Comparison of ENCODE assay signal across 29 mouse cellular contexts in genomic region chr10:28171196-28171595, GRCm38 (mm10).
DNase-seq lines count a peak whose midpoint lies in the region; ATAC-seq and TF ChIP-seq lines count a peak whose summit lies in the region.
"Had no signal": no experiment of that assay in that cellular context is flagged by ENCODE, and none has a peak within 500 bp of the region (broad histone marks: within the 10 kb centered on the region; RNA-seq: fewer than 3 reads in every experiment).

No protein-coding gene starts in this region.

- no peak for TF ChIP-seq POLR2A in myocyte (IDR thresholded peaks at IDR 0.05; ENCODE audit: insufficient read length, low read depth)

- no peak overlapping the region for H3ac ChIP-seq in myocyte (ENCODE audit: control insufficient read depth, insufficient read length)

- in situ Hi-C loops in Patski (cut with MboI; ENCODE audit: low pct_unique_long_range_greater_than_20kb), result no loop called here

- DNase-seq in 3134 (ENCODE audit: extremely low read depth, insufficient read length, low spot score) (peak; percentile 58), 416B (ENCODE audit: low read depth) (peak; percentile 26), Patski (ENCODE audit: low read depth, low spot score) (peak; percentile 54)
- no peak for DNase-seq in T-cell, adult 2 months (ENCODE audit: low spot score)
- no peak for DNase-seq in left cerebral cortex, postnatal 25 days (ENCODE audit: low spot score in 2 of 2)
- DNase-seq in layer of hippocampus, adult 2 months (ENCODE audit: low spot score in 2 of 2), result no peak
- DNase-seq: adrenal gland, adult 8-10 months; adrenal gland, postnatal 36 days; B cell, adult 2 months; cerebellum, adult 11 months; cerebellum, adult 2 months; cerebellum, adult 9-11 months; cerebellum, postnatal 25 days; embryo, embryonic 11 days; gastrocnemius, adult 2 months; gastrocnemius, postnatal 14 days; heart, adult 11 months had no signal

- POLR2A ChIA-PET in Patski (lab: Charles Lee), result interaction anchor here (0.7 kb wide), 1 partner anchor 289 kb away, joined by 3 read pairs; no protein-coding TSS in a partner anchor

- H3K4me2 ChIP-seq in myocyte (ENCODE audit: low read depth), result no peak overlapping the region
- H3K4me2 ChIP-seq: embryonic facial prominence, embryonic 13.5 days; forebrain, embryonic 13.5 days; heart, embryonic 11.5 days; hindbrain, embryonic 12.5 days; hindbrain, embryonic 15.5 days had no signal

- no peak overlapping the region for H3K4me3 ChIP-seq in myocyte
- no peak overlapping the region for H3K4me3 ChIP-seq in layer of hippocampus, adult 2 months
- H3K4me3 ChIP-seq: embryonic facial prominence, embryonic 10.5 days; embryonic facial prominence, embryonic 13.5 days; erythroblast, embryonic 14.5 days; forebrain, embryonic 10.5 days; forebrain, embryonic 13.5 days; gastrocnemius, adult 2 months; hindbrain, embryonic 12.5 days; hindbrain, embryonic 15.5 days had no signal

- intact Hi-C loops in left cerebral cortex, postnatal 25 days (cut with DNase I), result no loop called here

- TF ChIP-seq CTCF in Patski (IDR thresholded peaks at IDR 0.05), result no peak
- no peak for TF ChIP-seq CTCF in layer of hippocampus, adult 2 months (conservative IDR thresholded peaks at IDR 0.05)

- H3K36me3 ChIP-seq in myocyte (ENCODE audit: control insufficient read depth, insufficient read depth), result no peaks in the 10 kb centered on the region
- H3K36me3 ChIP-seq: embryonic facial prominence, embryonic 10.5 days; embryonic facial prominence, embryonic 13.5 days; forebrain, embryonic 10.5 days; hindbrain, embryonic 12.5 days; hindbrain, embryonic 15.5 days had no signal

- peaks cover 11% of the 10 kb centered on the region for H3K79me2 ChIP-seq in myocyte (ENCODE audit: control insufficient read depth, insufficient read depth)

- no peak overlapping the region for H3K27ac ChIP-seq in layer of hippocampus, adult 2 months
- H3K27ac ChIP-seq: embryonic facial prominence, embryonic 10.5 days; embryonic facial prominence, embryonic 13.5 days; forebrain, embryonic 10.5 days; forebrain, embryonic 13.5 days; gastrocnemius, adult 2 months; hindbrain, embryonic 12.5 days; hindbrain, embryonic 15.5 days had no signal

- ATAC-seq in Patski, result peak; percentile 89
- ATAC-seq: CD4-positive, CD25-positive, alpha-beta regulatory T cell, adult 4 months; forebrain, embryonic 13.5 days; forebrain, embryonic 16.5 days; intestine, postnatal 0 days had no signal

- CTCF ChIA-PET in Patski (lab: Charles Lee), result interaction anchor here (0.8 to 0.9 kb wide), 2 partner anchors 12 to 53 kb away, joined by 3 read pairs; no protein-coding TSS in a partner anchor

- H3K27me3 ChIP-seq in Patski (no peaks in the 10 kb centered on the region), myocyte (ENCODE audit: control insufficient read depth, insufficient read depth, insufficient read length) (no peaks in the 10 kb centered on the region)
- H3K27me3 ChIP-seq: embryonic facial prominence, embryonic 13.5 days; forebrain, embryonic 13.5 days; hindbrain, embryonic 12.5 days; hindbrain, embryonic 15.5 days had no signal

TF ChIP-seq in myocyte, 11 proteins besides CTCF, POLR2A, EP300 and RAD21:
- TF ChIP-seq SRF (IDR thresholded peaks at IDR 0.05; ENCODE audit: control insufficient read depth, insufficient read length, low read depth) (no peak), MYOD1 (IDR thresholded peaks at IDR 0.05; ENCODE audit: control insufficient read depth in 1 of 3, insufficient read length in 2 of 3, low read depth in 2 of 3) (no peak), CEBPB (IDR thresholded peaks at IDR 0.05; ENCODE audit: insufficient read depth, poor library complexity, severe bottlenecking) (peak; percentile 78), TCF3 (IDR thresholded peaks at IDR 0.05; ENCODE audit: insufficient read length, low read depth) (no peak)
TF ChIP-seq in myocyte: peak in this region for 1.

Comparison
In these comparisons a context has a peak if more than half of its experiments do, and no peak if none do; other contexts are left out.
1. DNase-seq: peak in 3134 (single experiment), 416B (single experiment) and Patski (single experiment); none in T-cell, adult 2 months (single experiment), left cerebral cortex, postnatal 25 days (0 of 2) and layer of hippocampus, adult 2 months (0 of 2).